Mouse (Mus musculus): ENCODE results near the gene Spaar. TPM values are rescaled to one million over a fixed set of nuclear protein-coding genes. Genes with fewer than 3 reads are reported as not detected.

Gene Spaar
- total RNA-seq (2021) = 1 to 10 TPM; 2.0 to 2.3 TPM

GRCm38 (mm10) chr4:43729794-43730550 lies at the start of gene Spaar:
Gene Spaar (plus strand): TSS chr4:43730034.
- DNase-seq = peak; percentile 73

- DNase-seq = no peak
Observed at GRCm38 (mm10) chr4:43690021-43690420, 39.8 kb upstream of the Spaar start.

DNA sequence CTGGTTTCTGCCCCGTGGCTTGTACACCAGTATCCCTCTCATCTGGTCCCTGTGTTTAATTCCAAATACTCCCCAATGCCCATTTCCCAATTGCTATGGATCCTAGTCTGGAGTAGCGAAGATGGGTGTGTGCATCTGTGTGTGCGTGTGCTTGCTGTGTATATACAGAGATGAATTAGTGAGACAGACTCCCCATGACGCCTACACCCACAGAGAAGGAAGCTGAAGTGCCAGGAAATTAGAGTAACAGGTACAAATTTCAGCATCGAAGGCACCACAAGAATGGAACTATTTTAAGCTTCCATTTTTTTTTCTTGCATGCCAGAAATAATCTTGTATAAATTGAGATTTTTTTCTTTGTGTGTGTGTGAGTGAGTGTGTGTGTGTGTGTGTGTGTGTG lies 38.8 kb upstream of the Spaar start:
- no peak for DNase-seq

GRCm38 (mm10) chr4:43693806-43694241 lies 36.0 kb upstream of the Spaar start:
- peak; percentile 46 for DNase-seq

DNA sequence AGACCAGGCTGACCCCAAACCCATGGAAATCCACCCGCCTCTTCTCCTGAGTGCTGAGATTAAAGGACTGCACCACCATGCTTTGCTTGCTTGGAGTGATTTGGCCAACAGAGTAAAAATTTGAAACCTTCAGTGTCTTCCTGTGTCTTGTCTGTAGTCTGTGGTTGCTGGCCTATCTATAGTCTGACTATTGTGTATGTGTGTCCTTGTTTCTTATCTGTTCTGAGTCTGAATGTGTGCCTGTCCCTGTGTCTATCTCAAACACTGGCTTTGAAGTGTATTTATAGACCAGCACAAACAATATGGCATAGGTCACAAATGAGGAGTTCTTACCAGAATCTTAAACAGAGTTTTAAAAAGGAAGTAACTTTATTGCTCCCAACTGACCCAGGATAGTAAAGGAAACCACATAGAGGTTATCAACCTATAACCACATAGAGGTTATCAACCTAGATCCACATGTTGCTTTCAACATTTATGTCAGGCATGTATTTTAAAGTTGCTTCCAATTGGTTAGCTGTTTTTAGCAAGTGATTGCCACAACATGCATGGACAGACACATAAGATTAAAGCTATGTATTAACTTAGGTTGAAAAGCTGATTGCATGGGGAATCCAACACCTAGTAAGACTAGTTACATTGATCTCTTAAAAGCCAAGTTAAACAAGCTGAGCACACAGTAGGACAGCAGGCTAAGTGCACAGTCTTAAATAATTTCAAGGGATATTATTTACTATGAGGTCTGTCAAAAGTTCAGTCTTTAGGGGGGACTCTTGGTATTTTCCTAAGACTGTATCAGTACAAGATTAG lies 35.2 kb upstream of the Spaar start:
- no peak for DNase-seq

GRCm38 (mm10) chr4:43695249-43695671 lies 34.6 kb upstream of the Spaar start:
- DNase-seq = peak; percentile 56

DNA sequence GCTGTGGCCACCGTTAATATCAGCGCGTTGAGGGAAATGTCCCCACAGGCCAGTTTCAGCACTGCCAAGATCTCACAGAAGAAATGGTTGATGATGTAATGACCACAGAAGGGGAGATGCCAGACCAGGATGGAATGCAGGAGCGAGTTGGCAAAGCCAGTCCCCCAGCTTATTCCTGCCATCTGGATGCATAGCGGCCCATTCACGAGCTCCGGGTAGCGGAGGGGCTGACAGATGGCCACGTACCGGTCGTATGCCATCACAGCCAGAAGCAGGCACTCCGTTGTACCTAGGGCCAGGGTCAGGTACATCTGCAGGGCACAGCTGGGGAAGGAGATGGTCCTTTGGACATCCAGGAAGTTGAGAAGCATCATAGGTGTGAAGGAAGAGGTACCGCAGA lies 33.3 kb upstream of the Spaar start:
- DNase-seq = no peak

- DNase-seq = no peak
Observed at GRCm38 (mm10) chr4:43700707-43701106, 29.1 kb upstream of the Spaar start, which contains the start of gene Olfr70. Gene Olfr70 (minus strand): TSS chr4:43700807.

GRCm38 (mm10) chr4:43703439-43703838 lies 26.4 kb upstream of the Spaar start:
- no peak for DNase-seq

GRCm38 (mm10) chr4:43703851-43704250 lies 26.0 kb upstream of the Spaar start:
- DNase-seq = peak; percentile 29

DNA sequence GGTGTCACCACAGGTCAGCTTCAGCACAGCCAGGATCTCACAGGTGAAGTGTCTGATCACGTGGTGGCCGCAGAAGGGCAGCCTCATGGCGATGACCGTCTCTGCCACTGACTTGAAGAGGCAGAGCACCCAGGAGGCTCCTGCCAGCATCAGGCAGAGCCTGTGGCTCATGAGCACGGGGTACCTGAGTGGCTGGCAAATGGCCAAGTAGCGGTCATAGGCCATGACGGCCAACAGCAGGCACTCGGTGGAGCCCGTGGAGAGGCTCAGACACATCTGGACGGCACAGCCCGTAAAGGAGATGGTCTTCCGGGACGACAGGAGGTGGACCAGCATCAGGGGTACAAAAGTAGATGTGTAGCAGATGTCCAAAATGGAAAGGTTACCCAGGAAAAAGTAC lies 23.8 kb upstream of the Spaar start:
- no peak for DNase-seq

DNA sequence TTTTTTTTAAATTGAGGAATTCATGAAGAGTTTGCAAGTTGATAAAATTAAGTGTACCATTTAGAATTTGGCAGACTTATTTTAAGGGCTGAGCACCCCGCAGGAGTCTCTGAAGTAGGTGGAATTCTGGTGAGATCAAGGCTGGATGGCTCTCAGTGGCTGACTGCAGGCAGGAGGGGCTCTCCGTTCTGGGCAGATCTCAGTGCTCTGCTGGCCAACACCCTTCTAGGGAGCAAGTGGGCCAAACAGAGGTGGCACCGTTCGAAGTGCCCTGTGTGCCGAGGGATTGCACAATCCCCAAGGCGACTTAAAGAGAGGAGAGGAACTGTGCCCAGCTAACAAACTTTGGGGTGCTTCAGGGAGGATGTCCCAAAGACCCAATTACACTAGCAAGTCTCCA lies 20.0 kb upstream of the Spaar start, which contains the start of gene Olfr71:
TSS of gene Olfr71 (minus strand) at position 387 of the 400 bp plus-strand sequence.
- DNase-seq = no peak

DNA sequence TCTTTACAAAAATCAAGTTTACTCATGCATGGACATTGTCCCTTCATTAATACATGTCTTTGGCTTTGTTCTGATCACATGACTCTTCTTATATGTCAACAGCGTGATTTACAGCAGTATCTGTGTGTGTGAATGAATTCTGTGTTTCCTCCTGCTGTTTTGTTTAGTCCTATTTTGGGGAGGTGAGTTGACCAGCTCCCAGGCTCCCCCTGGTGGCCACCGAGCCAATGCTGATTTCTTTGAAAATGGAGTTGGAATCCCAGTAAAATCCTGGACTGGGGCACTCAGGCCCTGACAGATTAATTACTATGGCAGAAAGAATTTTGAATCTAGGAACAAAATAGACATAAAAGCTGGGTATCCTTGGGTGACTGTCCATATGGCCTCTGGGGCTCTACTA lies 18.0 kb upstream of the Spaar start:
- DNase-seq = peak; percentile 91

- no peak for DNase-seq
Observed at GRCm38 (mm10) chr4:43713652-43714219, 16.1 kb upstream of the Spaar start.

DNA sequence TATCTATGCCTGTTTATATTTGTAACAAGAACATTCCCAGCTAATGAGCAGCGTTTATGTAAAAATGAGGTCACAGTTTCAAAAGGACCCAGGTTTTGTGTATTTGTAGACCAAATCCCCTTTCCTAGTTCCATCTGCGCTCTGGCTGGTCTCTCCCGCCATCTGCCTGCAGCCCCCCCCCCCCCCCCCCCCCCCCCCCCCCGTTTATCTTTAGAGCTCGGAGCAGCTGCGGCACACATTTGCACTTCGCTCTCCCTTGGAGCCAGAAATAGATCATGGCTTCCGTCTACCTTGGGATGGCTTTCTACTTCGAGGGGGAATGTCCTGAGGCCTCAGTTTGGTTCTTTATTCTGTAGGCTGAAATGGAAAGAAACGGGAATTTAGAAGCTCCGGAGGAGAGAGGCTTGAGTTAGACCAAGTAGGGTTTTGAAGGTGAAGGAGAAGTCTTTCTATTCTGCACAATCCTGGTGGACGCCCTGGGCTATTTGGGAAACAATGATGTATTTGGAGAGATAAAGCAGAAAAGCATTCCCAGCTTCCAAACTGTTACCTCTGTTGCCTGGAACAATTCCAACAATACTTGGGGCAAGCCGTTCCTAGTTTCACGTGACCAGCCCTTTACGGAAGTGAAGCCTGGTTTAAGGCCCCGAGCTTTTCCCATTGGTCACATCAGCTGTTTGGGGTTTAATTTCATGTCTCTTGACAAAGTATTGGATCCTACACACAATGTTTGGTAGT lies 9.2 kb upstream of the Spaar start:
- DNase-seq = no peak

DNA sequence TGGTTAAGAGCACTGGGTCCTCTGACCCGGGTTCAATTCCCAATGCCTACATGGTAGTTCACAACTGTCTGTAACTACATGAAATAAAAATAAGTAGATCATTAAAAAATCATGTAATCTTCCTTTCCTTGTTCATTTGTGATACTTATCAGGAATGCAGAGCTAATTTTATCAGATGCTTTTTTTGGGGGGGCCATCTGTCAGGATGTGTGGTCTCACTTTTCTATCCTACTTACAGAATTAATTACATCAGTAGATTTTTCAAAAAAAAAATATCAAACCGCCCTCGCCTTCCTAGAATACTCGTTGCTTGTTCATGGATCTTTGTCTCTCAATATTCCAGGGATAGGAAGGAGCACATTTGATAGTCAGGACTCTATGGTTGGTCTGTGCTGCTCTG lies 7.6 kb upstream of the Spaar start:
- no peak for DNase-seq

DNA sequence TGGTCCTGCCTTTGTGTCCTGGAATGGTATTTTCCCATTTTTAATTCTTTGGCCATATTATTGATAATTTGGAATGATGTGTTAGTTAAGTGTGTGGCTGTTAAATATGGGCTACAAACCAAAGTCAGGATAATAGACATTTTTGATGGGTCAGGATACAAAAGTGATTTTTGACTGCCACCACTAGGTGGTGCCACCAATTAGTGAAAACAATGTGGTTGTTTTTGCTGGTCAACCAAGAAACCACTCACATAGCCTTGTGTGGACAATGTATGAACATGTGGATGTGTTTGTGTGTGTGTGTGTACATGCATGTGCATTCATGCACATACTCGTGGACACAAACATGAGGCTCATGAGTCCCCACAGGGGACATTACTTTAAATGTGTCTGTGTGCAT lies 5.1 kb upstream of the Spaar start:
- peak; percentile 80 for DNase-seq

DNA sequence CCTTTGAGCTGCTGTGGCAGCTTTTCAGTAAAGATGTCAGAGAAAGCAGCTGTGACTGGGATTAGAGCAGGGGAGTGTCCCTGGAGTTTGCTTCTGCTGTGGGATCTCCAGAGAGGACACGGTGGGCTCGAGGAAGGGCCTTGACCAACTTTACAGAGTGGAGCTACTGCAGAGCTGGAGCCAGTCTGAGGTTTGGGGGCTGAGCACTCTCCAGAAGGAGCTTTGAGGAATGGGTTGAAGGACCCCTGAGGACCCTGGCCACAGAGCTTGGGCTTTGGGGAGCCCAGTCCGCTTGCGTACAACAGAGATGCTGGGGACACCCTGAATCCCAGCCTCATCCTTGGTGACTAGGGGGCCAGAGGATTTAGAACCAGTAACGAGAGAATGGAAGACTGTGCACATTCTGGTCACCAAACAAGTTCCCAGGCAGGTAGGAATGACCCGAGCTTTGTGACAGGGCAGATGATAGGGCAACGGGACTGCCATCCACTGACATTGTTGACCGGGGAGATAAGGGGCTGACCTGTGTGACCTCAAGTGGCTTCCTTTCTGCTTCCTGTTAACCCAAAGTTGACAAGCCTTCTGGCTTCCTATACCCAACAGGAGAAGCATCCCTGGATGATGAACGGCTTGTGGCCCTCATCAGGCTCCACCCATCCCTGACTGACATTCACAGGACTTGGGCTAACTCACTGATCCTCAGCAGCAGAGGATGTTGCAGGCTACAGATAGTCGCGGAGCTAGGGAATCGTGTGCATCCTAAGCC lies 3.4 kb upstream of the Spaar start:
- peak; percentile 42 for DNase-seq

DNA sequence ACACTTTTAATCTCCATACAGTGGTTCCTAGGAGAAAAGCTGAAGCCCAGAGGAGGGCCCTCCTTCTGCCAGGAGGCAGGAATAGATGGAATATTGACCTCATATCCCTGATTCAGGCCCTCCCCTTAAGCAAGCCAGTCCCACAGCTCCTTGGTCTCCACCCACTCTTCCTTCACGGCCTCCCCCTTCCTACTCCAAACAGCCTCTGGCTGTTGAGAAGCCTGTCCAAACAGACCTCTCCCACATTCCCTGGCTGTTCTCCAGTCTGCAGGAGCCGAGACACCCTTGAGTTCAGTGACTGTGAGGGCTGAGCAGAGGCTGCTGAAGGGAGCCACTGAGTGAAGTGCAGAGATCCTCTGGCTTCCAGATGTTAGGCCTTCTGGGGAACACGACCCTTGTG lies 2.8 kb upstream of the Spaar start, which contains the start of gene Hrct1:
TSS of gene Hrct1 (plus strand) at position 194 of the 400 bp plus-strand sequence.
- peak; percentile 84 for DNase-seq

GRCm38 (mm10) chr4:43727718-43728575 lies 1.9 kb upstream of the Spaar start:
- no peak for DNase-seq

GRCm38 (mm10) chr4:43728576-43728954 lies 1.3 kb upstream of the Spaar start:
- peak; percentile 73 for DNase-seq
